Mouse (Mus musculus) ovary, adult 10 weeks (tissue): ENCODE data around the gene A630095N17Rik. TPM values are rescaled to one million over a fixed set of nuclear protein-coding genes. Genes with fewer than 3 reads are reported as not detected.

Source experiments
- polyA plus RNA-seq: library from polyadenylated mRNA; stranded (reverse); fragments of 350-450 nt; fragmentation: Illumina TruSeq; extraction: RNeasy Lipid Tissue Mini Kit (QIAGEN cat#74804); gene quantifications from one replicate; pipeline ENCODE4 v1.2.3, GENCODE M21; 2014

The A630095N17Rik gene
- not detected for polyA plus RNA-seq

DNA sequence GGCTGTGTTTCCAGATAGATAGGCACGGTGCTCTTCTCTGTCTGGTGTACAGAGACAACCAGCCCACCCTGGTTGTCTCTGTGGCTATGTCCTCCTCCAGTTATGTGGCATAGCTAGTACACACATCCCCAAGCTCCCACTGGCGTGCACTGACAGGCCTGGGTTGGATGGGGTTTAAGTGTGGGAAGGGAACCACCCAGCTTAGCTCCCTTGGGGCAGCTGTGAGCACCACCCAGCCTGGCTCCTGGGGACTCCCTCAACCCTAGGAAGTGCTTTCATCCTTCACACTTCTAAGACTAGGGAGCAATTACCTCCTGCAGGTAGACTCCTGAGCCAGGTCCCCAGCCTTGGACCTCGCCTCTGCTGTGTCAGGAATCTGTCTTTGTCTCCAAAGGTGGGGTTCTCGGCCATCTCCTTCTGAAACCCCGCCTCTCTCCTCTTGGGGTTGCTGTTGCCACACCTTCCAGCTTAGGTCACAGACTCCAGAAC, at the start of gene A630095N17Rik:
A630095N17Rik (minus strand) TSS at position 439 of the 489 bp plus-strand sequence.

DNA sequence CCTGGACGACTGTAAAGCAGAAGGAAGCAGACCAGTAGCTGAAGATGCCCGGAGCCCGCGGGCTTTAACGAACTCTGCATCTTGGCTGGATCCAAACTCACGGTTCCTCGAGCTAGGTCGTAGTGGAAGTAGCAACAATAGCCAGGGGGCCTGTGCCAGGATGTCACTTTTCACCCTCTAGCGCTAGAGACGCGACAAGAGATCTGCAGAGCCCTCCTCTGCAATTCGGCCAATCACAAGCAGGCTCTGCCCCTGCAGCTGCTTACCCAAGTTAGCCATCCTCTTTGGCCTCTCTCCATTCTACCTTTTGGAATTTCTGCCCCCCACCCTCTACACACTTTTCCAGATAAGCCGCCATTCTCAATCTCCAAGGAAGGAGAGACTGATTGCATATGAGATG, 46.3 kb upstream of the A630095N17Rik start, which contains the start of gene Resp18:
Resp18 (minus strand) TSS at position 188 of the 400 bp plus-strand sequence.

DNA sequence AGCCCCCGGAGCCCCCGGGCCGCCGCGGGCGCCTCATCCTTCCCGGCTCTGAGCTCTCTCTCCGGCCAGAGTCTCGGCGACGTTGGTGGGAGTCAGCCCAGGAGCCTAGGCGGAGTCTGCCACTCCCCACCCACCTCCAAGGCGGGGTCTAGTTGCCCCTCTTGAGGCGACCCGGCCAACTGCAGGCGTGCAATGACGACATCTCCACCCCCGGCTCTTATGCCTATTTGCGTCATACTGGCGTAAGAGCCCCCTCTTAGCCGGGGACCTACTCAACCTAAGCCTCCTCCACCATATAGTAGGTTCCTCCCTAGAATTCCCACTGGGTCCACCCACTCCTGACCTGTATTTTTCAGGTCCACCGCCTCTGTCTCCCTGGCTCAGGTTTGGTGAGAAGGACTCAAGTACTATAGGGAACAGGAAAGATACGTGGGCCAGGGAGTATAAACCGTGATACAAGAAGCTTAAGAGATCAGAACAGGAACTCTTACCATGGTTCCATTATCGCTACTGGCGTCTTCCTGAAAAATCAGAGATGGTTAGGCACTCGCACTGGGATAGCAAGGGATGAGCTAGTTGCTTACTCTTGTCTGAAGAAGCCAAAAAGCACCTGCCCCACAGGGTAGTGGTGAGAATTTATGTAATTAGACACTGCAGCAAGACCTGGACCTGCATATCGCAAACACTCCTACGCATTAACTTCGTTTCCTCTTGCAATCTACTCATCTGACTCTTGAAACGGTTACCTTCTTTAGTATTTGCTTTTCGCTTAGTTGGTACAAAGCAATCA, 32.4 kb upstream of the A630095N17Rik start, which contains the start of gene Ptprn:
Ptprn (minus strand) TSS at position 412 of the 790 bp plus-strand sequence.

GRCm38 (mm10) chr1:75236117-75237050, 4.5 kb upstream of the A630095N17Rik start, which contains the start of gene Dnajb2:
Gene Dnajb2 (plus strand): TSS chr1:75236406.

DNA sequence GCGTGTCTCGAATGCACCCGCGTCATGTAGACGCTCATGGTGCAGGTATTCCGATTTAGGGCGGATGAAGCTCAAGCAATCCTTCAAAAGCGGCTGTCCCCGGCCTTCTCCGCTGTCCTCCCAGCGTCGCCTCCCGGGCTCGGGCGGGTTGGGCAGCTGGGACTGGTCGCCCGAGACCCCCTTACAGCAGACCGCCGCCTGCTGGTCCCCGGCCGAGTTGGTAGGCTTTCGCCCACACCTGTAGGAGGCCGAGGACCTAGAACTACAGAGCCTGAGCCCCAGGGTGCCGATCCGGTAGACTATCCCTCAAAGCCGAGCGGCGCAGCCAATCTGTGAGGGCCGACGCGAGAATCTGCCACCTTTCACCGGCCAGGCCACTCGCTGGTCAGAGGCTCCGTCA, 12.4 kb downstream of the A630095N17Rik start, which contains the start of gene Tuba4a:
Tuba4a (minus strand) TSS at position 335 of the 400 bp plus-strand sequence.

GRCm38 (mm10) chr1:75210136-75211087, 21.5 kb downstream of the A630095N17Rik start, which contains the start of the genes Glb1l and Stk16:
Gene Glb1l (minus strand): TSS chr1:75210813.
Gene Stk16 (plus strand): TSS chr1:75210838.

GRCm38 (mm10) chr1:75191622-75192402, 40.1 kb downstream of the A630095N17Rik start, which contains the start of the genes Ankzf1 and Atg9a:
Gene Ankzf1 (plus strand): TSS chr1:75192151.
Gene Atg9a (minus strand): TSS chr1:75192196.

DNA sequence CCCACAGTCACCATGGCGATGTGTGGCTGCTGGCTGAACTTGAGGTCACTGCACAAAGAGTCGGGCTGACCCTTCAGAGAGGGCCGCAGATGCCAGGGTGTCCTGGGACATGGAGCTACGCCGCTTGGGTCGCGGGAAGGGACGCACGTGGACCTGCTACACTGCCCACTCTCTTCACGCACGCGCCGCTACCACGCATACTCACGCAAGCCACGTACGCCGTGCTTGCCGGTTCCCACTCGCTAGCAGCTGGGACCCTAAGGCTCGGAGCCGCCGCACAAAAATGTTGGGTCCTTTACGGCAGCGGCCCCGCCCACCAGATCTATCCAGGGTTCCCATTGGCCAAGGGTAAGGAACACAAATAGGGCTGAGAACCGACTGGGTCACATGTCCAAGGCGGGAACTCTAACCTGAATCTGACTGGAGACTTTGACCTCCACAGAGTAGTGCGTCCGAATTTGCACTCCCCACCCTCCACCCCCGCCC, 51.8 kb downstream of the A630095N17Rik start, which contains the start of gene Abcb6:
Abcb6 (minus strand) TSS at position 288 of the 486 bp plus-strand sequence.

Other genes with a start within 250 kb of the A630095N17Rik start
- gene Nhej1, start 106.9 kb downstream of the A630095N17Rik start, polyA plus RNA-seq, result 0.63 TPM
- 1.2 TPM for gene Slc23a3, start 98.2 kb downstream of the A630095N17Rik start, polyA plus RNA-seq
- 9.8 TPM for gene Cnppd1, start 89.4 kb downstream of the A630095N17Rik start, polyA plus RNA-seq
- 6.4 TPM for gene Retreg2, start 89.3 kb downstream of the A630095N17Rik start, polyA plus RNA-seq
- gene Zfand2b, start 63.5 kb downstream of the A630095N17Rik start, polyA plus RNA-seq, result 0.40 TPM
- 3.2 TPM for gene Abcb6, start 51.7 kb downstream of the A630095N17Rik start, polyA plus RNA-seq
- gene Ankzf1, start 40.0 kb downstream of the A630095N17Rik start, polyA plus RNA-seq, result 8.6 TPM
- 5.4 TPM for gene Atg9a, start 39.9 kb downstream of the A630095N17Rik start, polyA plus RNA-seq
- gene Glb1l, start 21.3 kb downstream of the A630095N17Rik start, polyA plus RNA-seq, result 14.5 TPM
- 8.5 TPM for gene Stk16, start 21.3 kb downstream of the A630095N17Rik start, polyA plus RNA-seq
- 0.74 TPM for gene Tuba4a, start 12.2 kb downstream of the A630095N17Rik start, polyA plus RNA-seq
- 17.7 TPM for gene Dnajb2, start 4.3 kb upstream of the A630095N17Rik start, polyA plus RNA-seq
- not detected for gene Ptprn, start 32.4 kb upstream of the A630095N17Rik start, polyA plus RNA-seq
- not detected for gene Resp18, start 46.3 kb upstream of the A630095N17Rik start, polyA plus RNA-seq
- gene Dnpep, start 85.9 kb upstream of the A630095N17Rik start, polyA plus RNA-seq, result 3.9 TPM
- gene Des, start 128.2 kb upstream of the A630095N17Rik start, polyA plus RNA-seq, result 2.7 TPM
- gene Speg, start 143.2 kb upstream of the A630095N17Rik start, polyA plus RNA-seq, result 3.6 TPM
- gene Gmppa, start 203.8 kb upstream of the A630095N17Rik start, polyA plus RNA-seq, result 5.9 TPM
- gene Asic4, start 218.3 kb upstream of the A630095N17Rik start, polyA plus RNA-seq, result not detected
- gene Chpf, start 247.2 kb upstream of the A630095N17Rik start, polyA plus RNA-seq, result 0.77 TPM
- not detected for gene Tmem198, start 247.4 kb upstream of the A630095N17Rik start, polyA plus RNA-seq